Mouse (Mus musculus) MEL (cell line): Measurements from ENCODE around the gene Stk35. TPM values are rescaled to one million over a fixed set of nuclear protein-coding genes. Genes with fewer than 3 reads are reported as not detected.

Experiments used
- DNase-seq: peaks from one replicate; pipeline ENCODE4 v3.0.0; 2011; ENCODE audit warnings: low read depth, low spot score
- H3K27ac ChIP-seq: 2 replicates; pipeline ENCODE4 v1.5.1; 2012; ENCODE audit warnings: low read depth, mild to moderate bottlenecking, control low read depth, low read length, moderate library complexity; ENCODE audit not compliant: control insufficient read depth
- H3K27me3 ChIP-seq, 2 experiments: fragments of 150-350 bp in 1 of 2; sonication (generic) in 1 of 2; 2 replicates each; pipeline ENCODE4 v1.6.1; 2012; ENCODE audit warnings: low read length in 2 of 2, mild to moderate bottlenecking in 2 of 2, improper control_type of control experiment in 1 of 2, moderate library complexity in 1 of 2; ENCODE audit not compliant: insufficient read depth in 2 of 2, control insufficient read depth in 1 of 2
- H3K36me3 ChIP-seq, 2 experiments: 2 replicates each; pipeline ENCODE4 v1.6.1; 2012 to 2014; ENCODE audit warnings: low read length in 2 of 2, improper control_type of control experiment in 1 of 2, inconsistent platforms in 1 of 2, mild to moderate bottlenecking in 1 of 2; ENCODE audit not compliant: insufficient read depth in 2 of 2, control insufficient read depth in 1 of 2
- H3K4me1 ChIP-seq, 2 experiments: fragments of 150-350 bp in 1 of 2; sonication (generic) in 1 of 2; 2 replicates each; pipeline ENCODE4 v1.6.1; 2012; ENCODE audit warnings: low read length in 2 of 2, improper control_type of control experiment in 1 of 2, mild to moderate bottlenecking in 1 of 2; ENCODE audit not compliant: insufficient read depth in 2 of 2, control insufficient read depth in 1 of 2
- H3K4me3 ChIP-seq, 2 experiments: fragments of 150-350 bp in 1 of 2; sonication (generic) in 1 of 2; 2 replicates each; pipeline ENCODE4 v1.5.1; 2012; ENCODE audit warnings: low read depth in 2 of 2, low read length in 2 of 2, mild to moderate bottlenecking in 2 of 2, moderate library complexity in 2 of 2, control low read depth in 1 of 2, improper control_type of control experiment in 1 of 2; ENCODE audit not compliant: control insufficient read depth in 1 of 2, insufficient read depth in 1 of 2
- H3K79me2 ChIP-seq: 2 replicates; pipeline ENCODE4 v1.6.1; 2012; ENCODE audit warnings: mild to moderate bottlenecking, low read length, moderate library complexity; ENCODE audit not compliant: control insufficient read depth, poor library complexity, insufficient read depth
- H3K9ac ChIP-seq: 2 replicates; pipeline ENCODE4 v1.6.1; 2012; ENCODE audit warnings: low read depth, mild to moderate bottlenecking, control low read depth, low read length, moderate library complexity; ENCODE audit not compliant: control insufficient read depth, poor library complexity, severe bottlenecking
- H3K9me3 ChIP-seq: fragments of 150-350 bp; sonication (generic); replicated peaks from 2 replicates; pipeline ENCODE4 v1.6.1; 2012; ENCODE audit warnings: mild to moderate bottlenecking, low read length, improper control_type of control experiment, moderate library complexity; ENCODE audit not compliant: insufficient read depth
- BHLHE40 ChIP-seq: IDR thresholded peaks from 2 replicates; pipeline ENCODE4 v1.6.1; 2012; ENCODE audit warnings: low read depth, mild to moderate bottlenecking, inconsistent platforms, low read length, improper control_type of control experiment, borderline replicate concordance
- CHD1 ChIP-seq: IDR thresholded peaks from 2 replicates; pipeline ENCODE4 v1.6.1; 2012; ENCODE audit warnings: low read depth, mild to moderate bottlenecking, inconsistent platforms, low read length, improper control_type of control experiment
- CHD2 ChIP-seq: IDR thresholded peaks from 2 replicates; pipeline ENCODE4 v1.6.1; 2011; ENCODE audit warnings: low read length, improper control_type of control experiment
- CTCF ChIP-seq, 3 experiments: IDR thresholded peaks in 2 of 3; conservative IDR thresholded peaks in 1 of 3; 2 replicates each; pipeline ENCODE4 v1.5.1; 2011 to 2012; ENCODE audit warnings: low read length in 3 of 3, low read depth in 2 of 3, mild to moderate bottlenecking in 2 of 3, improper control_type of control experiment in 1 of 3, inconsistent platforms in 1 of 3, mixed read lengths in 1 of 3, moderate library complexity in 1 of 3; ENCODE audit not compliant: control insufficient read depth in 1 of 3, insufficient read depth in 1 of 3, poor library complexity in 1 of 3, severe bottlenecking in 1 of 3
- E2F4 ChIP-seq: IDR thresholded peaks from 2 replicates; pipeline ENCODE4 v1.6.1; 2011; ENCODE audit warnings: low read depth, low read length, improper control_type of control experiment, borderline replicate concordance
- ETS1 ChIP-seq: IDR thresholded peaks from 2 replicates; pipeline ENCODE4 v1.6.1; 2012; ENCODE audit warnings: low read depth, mild to moderate bottlenecking, inconsistent platforms, low read length, improper control_type of control experiment, moderate library complexity
- GABPA ChIP-seq: IDR thresholded peaks from 2 replicates; pipeline ENCODE4 v1.6.1; 2012; ENCODE audit warnings: low read depth, mild to moderate bottlenecking, inconsistent platforms, low read length, improper control_type of control experiment, moderate library complexity
- GATA1 ChIP-seq: IDR thresholded peaks from 2 replicates; pipeline ENCODE4 v1.6.1; 2011; ENCODE audit warnings: low read depth, low read length, improper control_type of control experiment
- HCFC1 ChIP-seq: IDR thresholded peaks from 2 replicates; pipeline ENCODE4 v1.6.1; 2012; ENCODE audit warnings: low read depth, mild to moderate bottlenecking, inconsistent platforms, low read length, improper control_type of control experiment, moderate library complexity
- JUND ChIP-seq: IDR thresholded peaks from 2 replicates; pipeline ENCODE4 v1.6.1; 2011; ENCODE audit warnings: low read depth, mild to moderate bottlenecking, improper control_type of control experiment, low read length
- KAT2A ChIP-seq: conservative IDR thresholded peaks from 2 replicates; pipeline ENCODE4 v1.6.1; 2012; ENCODE audit warnings: low read depth, low read length, improper control_type of control experiment, inconsistent platforms
- MAFK ChIP-seq: IDR thresholded peaks from 2 replicates; pipeline ENCODE4 v1.6.1; 2011; ENCODE audit warnings: low read depth, mild to moderate bottlenecking, low read length, improper control_type of control experiment, borderline replicate concordance
- MAX ChIP-seq: IDR thresholded peaks from 2 replicates; pipeline ENCODE4 v1.6.1; 2011; ENCODE audit warnings: low read length, improper control_type of control experiment
- MAZ ChIP-seq: IDR thresholded peaks from 2 replicates; pipeline ENCODE4 v1.6.1; 2012; ENCODE audit warnings: low read depth, mild to moderate bottlenecking, inconsistent platforms, low read length, improper control_type of control experiment
- MEF2A ChIP-seq: IDR thresholded peaks from 2 replicates; pipeline ENCODE4 v1.6.1; 2014; ENCODE audit warnings: low read depth, mild to moderate bottlenecking, inconsistent platforms, low read length, improper control_type of control experiment; ENCODE audit not compliant: poor library complexity, insufficient replicate concordance, severe bottlenecking; ENCODE audit errors: extremely low read depth
- MXI1 ChIP-seq: IDR thresholded peaks from 2 replicates; pipeline ENCODE4 v1.6.1; 2011; ENCODE audit warnings: mild to moderate bottlenecking, low read depth, low read length, improper control_type of control experiment
- MYC ChIP-seq: IDR thresholded peaks from 2 replicates; pipeline ENCODE4 v1.6.1; 2011; ENCODE audit warnings: low read depth, mild to moderate bottlenecking, low read length, improper control_type of control experiment, moderate library complexity
- NELFE ChIP-seq: IDR thresholded peaks from 2 replicates; pipeline ENCODE4 v1.6.1; 2011; ENCODE audit warnings: low read depth, low read length, improper control_type of control experiment
- NRF1 ChIP-seq: IDR thresholded peaks from 2 replicates; pipeline ENCODE4 v1.6.1; 2014; ENCODE audit warnings: low read depth, mild to moderate bottlenecking, inconsistent platforms, low read length, improper control_type of control experiment, moderate library complexity; ENCODE audit not compliant: poor library complexity, insufficient read depth, severe bottlenecking
- POLR2A ChIP-seq, 2 experiments: IDR thresholded peaks; 2 replicates each; pipeline ENCODE4 v1.6.1; 2011 to 2012; ENCODE audit warnings: low read length in 2 of 2, mild to moderate bottlenecking in 2 of 2, control low read depth in 1 of 2, improper control_type of control experiment in 1 of 2, low read depth in 1 of 2, moderate library complexity in 1 of 2; ENCODE audit not compliant: control insufficient read depth in 1 of 2, insufficient read depth in 1 of 2, poor library complexity in 1 of 2
- POLR2AphosphoS2 ChIP-seq: IDR thresholded peaks from 2 replicates; pipeline ENCODE4 v1.6.1; 2011; ENCODE audit warnings: low read length, improper control_type of control experiment
- POLR2AphosphoS5 ChIP-seq: IDR thresholded peaks from 2 replicates; pipeline ENCODE4 v1.6.1; 2012; ENCODE audit warnings: low read depth, borderline replicate concordance, mild to moderate bottlenecking, inconsistent platforms, low read length, moderate library complexity, mixed read lengths
- RAD21 ChIP-seq: IDR thresholded peaks from 2 replicates; pipeline ENCODE4 v1.6.1; 2011; ENCODE audit warnings: mild to moderate bottlenecking, low read depth, low read length, improper control_type of control experiment
- RCOR1 ChIP-seq: IDR thresholded peaks from 2 replicates; pipeline ENCODE4 v1.6.1; 2012; ENCODE audit warnings: low read depth, mild to moderate bottlenecking, inconsistent platforms, low read length, improper control_type of control experiment
- SIN3A ChIP-seq: IDR thresholded peaks from 2 replicates; pipeline ENCODE4 v1.6.1; 2012; ENCODE audit warnings: low read length, improper control_type of control experiment, inconsistent platforms
- SMC3 ChIP-seq: IDR thresholded peaks from 2 replicates; pipeline ENCODE4 v1.6.1; 2011; ENCODE audit warnings: low read depth, low read length, improper control_type of control experiment
- TAL1 ChIP-seq: IDR thresholded peaks from 2 replicates; pipeline ENCODE4 v1.6.1; 2012; ENCODE audit warnings: mild to moderate bottlenecking, inconsistent platforms, low read length, moderate library complexity, mixed read lengths
- TBP ChIP-seq: IDR thresholded peaks from 2 replicates; pipeline ENCODE4 v1.8.0; 2011; ENCODE audit warnings: low read depth, low read length, improper control_type of control experiment
- TCF12 ChIP-seq: IDR thresholded peaks from 2 replicates; pipeline ENCODE4 v1.6.1; 2014; ENCODE audit warnings: low read depth, mild to moderate bottlenecking, inconsistent platforms, low read length, improper control_type of control experiment, moderate library complexity
- UBTF ChIP-seq: IDR thresholded peaks from 2 replicates; pipeline ENCODE4 v1.6.1; 2012; ENCODE audit warnings: low read depth, mild to moderate bottlenecking, inconsistent platforms, low read length, improper control_type of control experiment, moderate library complexity, borderline replicate concordance; ENCODE audit not compliant: insufficient read depth
- USF1 ChIP-seq: IDR thresholded peaks from 2 replicates; pipeline ENCODE4 v1.6.1; 2014; ENCODE audit warnings: low read depth, mild to moderate bottlenecking, inconsistent platforms, low read length, improper control_type of control experiment, moderate library complexity
- USF2 ChIP-seq, 2 experiments: IDR thresholded peaks; 2 replicates each; pipeline ENCODE4 v1.6.1; 2011 to 2012; ENCODE audit warnings: improper control_type of control experiment in 2 of 2, low read length in 2 of 2, borderline replicate concordance in 1 of 2, inconsistent platforms in 1 of 2, low read depth in 1 of 2, mild to moderate bottlenecking in 1 of 2; ENCODE audit not compliant: insufficient read depth in 1 of 2
- ZC3H11A ChIP-seq: IDR thresholded peaks from 2 replicates; pipeline ENCODE4 v1.6.1; 2012; ENCODE audit warnings: low read depth, mild to moderate bottlenecking, inconsistent platforms, low read length, improper control_type of control experiment
- ZKSCAN1 ChIP-seq: IDR thresholded peaks from 2 replicates; pipeline ENCODE4 v1.6.1; 2012; ENCODE audit warnings: low read depth, mild to moderate bottlenecking, inconsistent platforms, low read length, improper control_type of control experiment, moderate library complexity
- ZMIZ1 ChIP-seq: IDR thresholded peaks from 2 replicates; pipeline ENCODE4 v1.6.1; 2012; ENCODE audit warnings: low read depth, mild to moderate bottlenecking, inconsistent platforms, low read length, improper control_type of control experiment, moderate library complexity
- ZNF384 ChIP-seq: IDR thresholded peaks from 2 replicates; pipeline ENCODE4 v1.6.1; 2012; ENCODE audit warnings: low read depth, mild to moderate bottlenecking, inconsistent platforms, low read length, improper control_type of control experiment
- polyA plus RNA-seq, 2 experiments: library from polyadenylated mRNA; stranded (reverse) in 1 of 2; unstranded in 1 of 2; fragments of >175 nt in 1 of 2; fragments of >200 nt in 1 of 2; gene quantifications; 2 replicates each; pipeline versions ENCODE4 v1.2.1 to v1.2.4; 2012; ENCODE audit warnings: low replicate concordance in 2 of 2, low read depth in 1 of 2; ENCODE audit not compliant: insufficient read length in 2 of 2, insufficient read depth in 1 of 2, missing spikeins in 1 of 2
- total RNA-seq: library from RNA; depleted of rRNA; stranded (reverse); fragments of 300-350 nt; gene quantifications from 2 replicates; pipeline ENCODE4 v1.2.3, GENCODE M21; 2012

Stk35 gene
- total and polyA plus RNA-seq, 3 experiments = 7.6 to 28.6 (median 26.6) TPM

- Histone ChIP-seq H3K4me3 (peak overlapping the region; percentile 72 to 96), H3K9ac (peak overlapping the region; percentile 91), H3K36me3 (peaks cover 0 to 18% of the 10 kb centered on the region in 2 experiments; a peak in 2 of 4 replicates), H3K9me3 (no peaks in the 10 kb centered on the region), H3K27me3 (no peaks in the 10 kb centered on the region), H3K79me2 (peaks cover 28% of the 10 kb centered on the region), H3K27ac (peak overlapping the region; percentile 75), H3K4me1 (peaks cover 0 to 14% of the 10 kb centered on the region in 2 experiments; a peak in 3 of 4 replicates)
- peak; percentile 85 for DNase-seq
- TF ChIP-seq MAX (no peak), TCF12 (peak; percentile 31; the same call in 1 of the 2 replicates), TAL1 (no peak), HCFC1 (peak; percentile 82), MXI1 (peak; percentile 77), POLR2AphosphoS2 (no peak), MEF2A (no peak), USF2 (IDR thresholded peaks at IDR 0.05; ENCODE audit: borderline replicate concordance in 1 of 2, insufficient read depth in 1 of 2, low read depth in 1 of 2, low read length in 2 of 2) (no peak), USF1 (no peak), SIN3A (peak; percentile 82), UBTF (peak; percentile 73; the same call in 1 of the 2 replicates), ZC3H11A (no peak), NRF1 (no peak), POLR2A (IDR thresholded peaks at IDR 0.05; ENCODE audit: control insufficient read depth in 1 of 2, insufficient read depth in 1 of 2, low read depth in 1 of 2, low read length in 2 of 2, poor library complexity in 1 of 2) (peak in 1 of 2 experiments; percentile 40; a peak in 1 of 4 replicates), RCOR1 (no peak), ZNF384 (no peak), MYC (no peak), ZKSCAN1 (no peak), CTCF (IDR thresholded peaks at IDR 0.05 in 2 of 3, conservative IDR thresholded peaks at IDR 0.05 in 1 of 3; ENCODE audit: control insufficient read depth in 1 of 3, insufficient read depth in 1 of 3, low read depth in 2 of 3, low read length in 3 of 3, poor library complexity in 1 of 3, severe bottlenecking in 1 of 3) (no peak), CHD2 (no peak), GATA1 (no peak), KAT2A (no peak), MAZ (peak; percentile 97), BHLHE40 (no peak), RAD21 (no peak), ETS1 (0 out of 2 replicates have a peak, but pooled peaks have one; percentile 29), POLR2AphosphoS5 (no peak), E2F4 (0 out of 2 replicates have a peak, but pooled peaks have one; percentile 61), SMC3 (no peak), GABPA (no peak), TBP (no peak), MAFK (no peak), JUND (no peak), CHD1 (no peak), ZMIZ1 (no peak), NELFE (peak; percentile 32; the same call in 1 of the 2 replicates)
These were observed 1.1 kb downstream of the Stk35 start for GRCm38 (mm10) chr2:129801231-129802029.
